Mouse (Mus musculus) urinary bladder, adult 18-20 months (tissue): ENCODE measurements around the gene AK157302.
"Not testable (repeated sequence)": the region's sequence is repeated elsewhere in the genome, so short reads cannot be mapped to it uniquely, and the experiment has no call there.

ENCODE experiments used
- DNase-seq, 2 experiments: peaks; one replicate each; pipeline ENCODE4 v3.0.0; 2022; ENCODE audit warnings: low spot score in 2 of 2, mixed read lengths in 2 of 2

The AK157302 gene

GRCm38 (mm10) chr13:21495080-21495479 is at the start of gene AK157302:
AK157302 (plus strand) TSS chr13:21495223.
- DNase-seq = no peak

DNA sequence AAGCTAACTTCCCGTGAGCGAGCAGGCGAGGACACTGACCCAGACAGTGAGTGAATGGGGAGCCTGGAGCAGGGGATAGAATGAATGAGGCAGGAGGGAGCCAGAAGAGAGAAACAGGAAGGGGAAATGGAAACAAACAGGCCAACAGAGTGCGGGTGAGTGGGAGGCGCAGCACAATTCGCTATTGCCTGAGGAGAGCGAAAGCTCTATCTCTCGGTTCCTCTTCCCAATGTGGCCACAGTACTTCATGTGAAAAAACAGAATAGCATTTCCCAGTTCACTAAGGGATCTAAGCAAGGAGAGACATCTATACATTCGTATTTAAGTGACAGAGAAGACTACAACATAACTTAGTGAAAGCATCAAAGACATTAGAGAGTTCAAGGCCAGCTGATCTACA is 48.2 kb upstream of the AK157302 start:
- no peak for DNase-seq

- DNase-seq = no peak
Measured at GRCm38 (mm10) chr13:21447856-21448614, 47.0 kb upstream of the AK157302 start.

- DNase-seq = no peak
Measured at GRCm38 (mm10) chr13:21453042-21453441, 42.0 kb upstream of the AK157302 start.

GRCm38 (mm10) chr13:21453449-21453848 is 41.6 kb upstream of the AK157302 start, which contains the start of gene Zscan26:
Zscan26 (minus strand) TSS chr13:21453730.
- peak; percentile 80 to 86 for DNase-seq

GRCm38 (mm10) chr13:21454133-21454532 is 40.9 kb upstream of the AK157302 start:
- no peak for DNase-seq

DNA sequence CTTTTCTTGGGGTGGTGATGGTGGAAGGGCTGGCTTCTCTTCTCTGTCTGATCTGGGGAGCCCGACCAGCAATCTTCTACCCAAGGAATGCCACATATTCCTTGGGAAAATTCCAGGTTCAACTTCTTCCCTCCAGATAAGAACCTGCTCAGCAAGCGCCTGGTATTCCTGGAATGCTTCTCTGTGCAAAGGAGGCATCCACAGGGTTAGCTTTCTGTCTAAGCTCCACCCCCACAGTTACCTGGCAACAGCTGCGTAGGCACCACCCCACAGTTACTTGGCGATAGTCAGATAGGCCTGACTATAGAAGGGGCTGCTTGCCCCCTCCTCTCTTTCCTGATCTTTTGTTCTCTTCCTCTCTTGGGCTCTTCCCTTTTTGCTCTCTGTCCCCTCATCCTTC is 38.7 kb upstream of the AK157302 start:
- DNase-seq = no peak

- not testable (repeated sequence) for DNase-seq
Measured at GRCm38 (mm10) chr13:21462516-21462915, 32.5 kb upstream of the AK157302 start.

- DNase-seq = no peak
Measured at GRCm38 (mm10) chr13:21467336-21467735, 27.7 kb upstream of the AK157302 start.

GRCm38 (mm10) chr13:21468061-21469019 is 26.7 kb upstream of the AK157302 start, which contains the start of gene Nkapl:
Nkapl (minus strand) TSS chr13:21468509.
- peak; percentile 75 to 82 for DNase-seq

DNA sequence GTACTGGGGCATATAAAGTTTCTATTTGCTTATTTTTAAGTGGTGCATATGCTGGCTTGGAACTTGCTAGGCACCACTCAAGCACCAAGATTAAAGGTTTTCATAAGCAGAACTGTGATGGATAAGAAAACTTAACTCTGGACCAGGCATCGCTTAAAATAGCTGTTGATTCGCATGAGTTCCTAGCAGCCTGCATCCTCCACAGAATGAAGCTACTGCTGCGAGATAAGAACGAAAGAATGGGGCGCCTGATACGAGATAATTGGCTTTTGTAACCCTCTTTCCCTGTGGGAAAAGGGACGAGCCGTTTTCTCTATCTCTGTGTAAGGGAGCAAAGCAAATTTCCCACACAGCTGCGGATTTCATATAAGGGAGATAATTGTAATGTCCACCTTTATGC is 25.9 kb upstream of the AK157302 start:
- DNase-seq = no peak

- DNase-seq = no peak
Measured at GRCm38 (mm10) chr13:21472427-21472826, 22.6 kb upstream of the AK157302 start.

DNA sequence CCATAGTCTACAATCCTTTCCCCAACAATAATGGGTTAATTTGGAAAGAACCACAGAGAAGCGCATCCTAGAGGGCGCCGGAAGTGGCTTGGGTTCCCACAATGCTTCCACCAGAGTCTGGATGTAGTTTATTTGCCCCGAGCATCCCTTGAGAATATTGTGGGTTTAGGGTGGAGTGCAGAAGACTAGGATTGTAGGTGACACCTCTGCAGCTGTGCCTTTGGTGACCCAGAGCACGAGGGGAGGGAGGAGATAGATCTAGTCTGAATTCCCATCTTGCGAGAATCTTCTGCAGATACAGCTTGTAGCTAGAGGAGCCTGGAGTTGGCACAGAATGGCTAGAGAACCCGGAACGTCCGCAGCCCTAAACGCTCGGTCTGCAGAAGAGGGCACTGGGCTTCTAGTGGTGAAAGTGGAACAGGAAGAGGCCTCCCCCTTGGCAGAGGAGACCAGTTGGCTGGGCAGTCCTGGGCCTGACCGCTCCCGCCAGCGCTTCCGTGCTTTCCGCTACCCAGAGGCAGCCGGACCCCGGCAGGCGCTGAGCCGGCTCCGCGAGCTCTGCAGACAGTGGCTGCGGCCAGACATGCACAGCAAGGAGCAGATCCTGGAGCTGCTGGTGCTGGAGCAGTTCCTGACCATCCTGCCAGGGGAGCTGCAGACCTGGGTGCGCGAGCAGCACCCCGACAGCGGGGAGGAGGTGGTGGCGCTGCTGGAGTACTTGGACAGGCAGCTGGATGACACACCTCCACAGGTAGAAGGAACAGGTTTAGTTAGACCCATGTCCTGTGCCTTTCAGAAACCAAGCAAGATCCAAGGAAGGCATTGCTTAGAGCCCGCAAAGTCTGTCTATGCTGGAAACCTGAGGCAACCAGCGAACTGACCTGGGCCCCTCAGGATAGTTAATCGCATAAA is 16.0 kb upstream of the AK157302 start, which contains the start of the genes Zkscan4 and Gm10065:
TSS of gene Zkscan4 (plus strand) at position 149 of the 912 bp plus-strand sequence.
TSS of gene Gm10065 (minus strand) at position 683 of the 912 bp plus-strand sequence.
- DNase-seq = peak; percentile 43 to 54

DNA sequence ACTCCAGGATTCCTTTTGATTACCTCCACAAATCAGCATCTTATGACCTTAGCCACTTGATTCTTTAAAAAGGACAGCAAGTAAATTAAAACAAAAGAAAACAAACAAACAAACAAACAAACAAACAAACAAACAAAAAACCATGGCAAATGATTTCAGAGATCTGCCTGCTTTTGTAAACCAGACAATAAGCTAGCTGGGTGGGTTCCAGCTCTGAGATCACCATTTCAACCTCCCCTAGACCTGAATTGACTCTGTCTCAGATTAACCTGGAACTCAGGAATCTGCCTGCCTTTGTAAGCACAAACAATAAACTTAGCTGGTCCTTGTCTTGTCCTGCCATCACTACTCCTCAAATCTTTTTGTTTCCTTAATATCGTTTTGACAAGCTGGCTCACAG is 8.1 kb upstream of the AK157302 start:
- DNase-seq = no peak

DNA sequence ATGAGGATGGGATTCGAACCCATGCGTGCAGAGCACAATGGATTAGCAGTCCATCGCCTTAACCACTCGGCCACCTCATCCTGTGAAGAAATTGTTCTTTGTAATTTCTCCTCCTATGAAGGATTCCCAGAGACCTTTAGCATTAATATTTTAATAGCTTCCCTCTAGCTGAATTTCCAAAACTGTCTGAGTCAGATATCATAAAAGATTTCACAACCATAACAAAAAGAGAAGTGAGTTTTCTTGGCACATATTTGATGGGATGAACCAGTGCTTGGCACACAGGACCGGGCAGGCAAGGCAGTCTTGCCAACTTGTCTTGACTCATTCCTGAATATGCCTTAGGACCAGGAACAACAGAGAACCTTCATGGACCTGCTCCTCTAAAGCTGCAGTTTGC is 2.2 kb upstream of the AK157302 start:
- DNase-seq = no peak

DNA sequence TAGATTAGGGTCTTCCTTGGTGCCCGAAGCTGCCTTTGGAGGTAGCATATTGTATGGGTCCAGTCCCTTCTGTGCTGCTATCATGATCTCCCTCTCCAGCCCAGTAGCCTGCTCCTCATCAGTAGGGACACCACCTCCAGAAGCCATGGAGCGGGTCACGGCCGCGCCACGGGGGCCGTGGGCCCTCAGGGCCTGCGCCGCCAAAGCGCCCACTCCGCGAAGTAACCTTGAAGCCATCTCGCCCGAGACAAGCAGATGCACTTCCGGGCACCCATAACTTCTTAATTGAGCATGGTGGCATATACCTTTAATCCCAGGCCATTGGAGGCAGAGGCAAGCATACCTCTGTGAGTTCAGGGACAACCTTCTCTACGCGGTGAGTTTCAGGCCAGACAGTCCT is 6.2 kb downstream of the AK157302 start, which contains the start of gene Gm11273:
TSS of gene Gm11273 (minus strand) at position 237 of the 400 bp plus-strand sequence.
- not testable (repeated sequence) for DNase-seq

- DNase-seq = no peak
Measured at GRCm38 (mm10) chr13:21502296-21502695, 7.3 kb downstream of the AK157302 start.

- DNase-seq = peak; percentile 72 to 75
Measured at GRCm38 (mm10) chr13:21506221-21506649, 11.2 kb downstream of the AK157302 start.

GRCm38 (mm10) chr13:21530136-21530535 is 35.1 kb downstream of the AK157302 start:
- no peak for DNase-seq

DNA sequence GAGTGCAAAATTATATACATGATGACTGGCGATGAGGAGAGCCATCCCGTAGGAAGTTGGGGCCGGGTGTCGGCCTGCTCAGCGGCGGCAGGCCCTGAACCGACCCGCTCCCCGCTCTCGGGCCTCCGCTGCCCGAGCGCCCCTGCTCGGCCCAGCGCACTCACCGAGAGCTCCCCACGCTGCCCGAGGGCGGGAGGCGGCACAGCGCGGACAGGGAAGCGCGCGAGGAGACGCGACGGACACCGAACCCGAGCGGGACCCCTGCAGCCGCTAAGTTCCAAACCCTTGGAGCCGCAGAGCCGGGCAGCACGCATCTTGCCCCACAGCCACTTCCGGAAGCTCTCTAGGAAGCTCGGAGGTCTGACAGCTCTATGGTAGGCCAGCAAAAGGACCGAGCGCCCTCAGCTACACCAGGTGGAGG is 35.8 kb downstream of the AK157302 start, which contains the start of gene Zkscan8:
TSS of gene Zkscan8 (minus strand) at position 340 of the 421 bp plus-strand sequence.
- peak; percentile 83 to 92 for DNase-seq

DNA sequence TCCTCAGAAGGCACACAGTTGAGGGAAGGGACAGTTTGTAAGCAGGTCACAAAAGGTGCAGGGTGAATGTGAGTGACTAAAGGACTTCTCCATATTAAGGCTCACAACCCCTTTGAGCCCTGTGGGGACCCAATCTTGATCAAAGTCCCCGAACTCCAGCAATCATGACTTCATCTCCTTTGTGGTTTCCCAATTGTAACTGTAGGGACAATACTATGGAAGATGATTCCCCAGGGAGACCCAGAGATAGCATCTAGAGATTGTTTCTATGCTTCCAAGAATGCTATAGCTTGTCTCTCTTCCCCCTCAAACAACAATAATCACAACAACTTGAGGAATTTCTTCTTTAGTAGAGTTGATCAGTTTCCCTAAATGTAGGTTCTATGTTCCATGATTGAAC is 47.7 kb downstream of the AK157302 start, which contains the start of gene Olfr1366:
TSS of gene Olfr1366 (minus strand) at position 101 of the 400 bp plus-strand sequence.
- DNase-seq = no peak
